ENCODE assay signal across 30 mouse cellular contexts in genomic region chr2:31801416-31801815, GRCm38 (mm10). TPM values are rescaled to one million over a fixed set of nuclear protein-coding genes. Genes with fewer than 3 reads are reported as not detected.
A peak's percentile ranks its signal among the peaks of the same experiment; 100 is the strongest.
DNase-seq lines count a peak whose midpoint lies in the region; ATAC-seq and TF ChIP-seq lines count a peak whose summit lies in the region.
"Had no signal": no experiment of that assay in that cellular context is flagged by ENCODE, and none has a peak within 500 bp of the region (broad histone marks: within the 10 kb centered on the region; RNA-seq: fewer than 3 reads in every experiment).

No protein-coding gene starts in this region.

- WGBS in liver, embryonic 12.5 days (ENCODE audit: insufficient replicate concordance): 87% methylated on average over 9 of the region's 9 CpGs
- 88% methylated on average over 9 of the region's 9 CpGs for WGBS in heart, embryonic 10.5 days

- H3K4me3 ChIP-seq in gastrocnemius, adult 2 months: no peak overlapping the region
- no peak overlapping the region for H3K4me3 ChIP-seq in liver, embryonic 12.5 days
- H3K4me3 ChIP-seq in heart, embryonic 10.5 days: no peak overlapping the region
- H3K4me3 ChIP-seq: forebrain, embryonic 13.5 days; hindbrain, embryonic 12.5 days; layer of hippocampus, adult 2 months; liver, embryonic 15.5 days; lung, embryonic 15.5 days; megakaryocyte, embryonic 14.5 days had no signal

- intact Hi-C loops in gastrocnemius, adult 2 months (cut with DNase I): no loop called here

- H3K4me1 ChIP-seq in liver, embryonic 12.5 days: no peaks in the 10 kb centered on the region
- peaks cover 7% of the 10 kb centered on the region for H3K4me1 ChIP-seq in heart, embryonic 10.5 days
- H3K4me1 ChIP-seq: liver, embryonic 15.5 days had no signal

- no peak for TF ChIP-seq CTCF in gastrocnemius, adult 2 months (IDR thresholded peaks at IDR 0.05)

- no peak overlapping the region for H3K9ac ChIP-seq in liver, embryonic 12.5 days
- H3K9ac ChIP-seq: forebrain, embryonic 13.5 days; hindbrain, embryonic 12.5 days; liver, embryonic 15.5 days; lung, embryonic 15.5 days had no signal

- H3K27ac ChIP-seq in gastrocnemius, adult 2 months: no peak overlapping the region
- H3K27ac ChIP-seq in liver, embryonic 12.5 days: no peak overlapping the region
- no peak overlapping the region for H3K27ac ChIP-seq in heart, embryonic 10.5 days
- H3K27ac ChIP-seq: forebrain, embryonic 13.5 days; hindbrain, embryonic 12.5 days; kidney, postnatal 0 days; layer of hippocampus, adult 2 months; liver, embryonic 15.5 days; lung, embryonic 15.5 days had no signal

- ATAC-seq in liver, embryonic 12.5 days: no peak
- ATAC-seq: forebrain, embryonic 13.5 days; Patski had no signal

- no peaks in the 10 kb centered on the region for H3K9me3 ChIP-seq in liver, embryonic 12.5 days (replicated peaks)
- no peaks in the 10 kb centered on the region for H3K9me3 ChIP-seq in heart, embryonic 10.5 days
- H3K9me3 ChIP-seq: forebrain, embryonic 13.5 days; G1E; hindbrain, embryonic 12.5 days; liver, embryonic 15.5 days; lung, embryonic 15.5 days; megakaryocyte, embryonic 14.5 days had no signal

- DNase-seq in gastrocnemius, adult 2 months: peak; percentile 48
- DNase-seq in gastrocnemius, adult 18-20 months (ENCODE audit: low spot score): no peak
- peak; percentile 35 for DNase-seq in ZHBTc4 (ENCODE audit: low read depth, low spot score)
- peak; percentile 57 for DNase-seq in cerebellum, adult 8-10 months
- DNase-seq in cerebellum, postnatal 36 days: peak; percentile 59 to 61
- DNase-seq in embryo, embryonic 9.5 days (ENCODE audit: extremely low spot score): no peak
- no peak for DNase-seq in heart, embryonic 10.5 days (ENCODE audit: low spot score)
- DNase-seq: adrenal gland, adult 8-10 months; embryo, embryonic 11 days; gastrocnemius, postnatal 10 days; kidney, adult 2 months; layer of hippocampus, postnatal 36 days; lung, postnatal 36 days; midbrain, embryonic 14.5 days; right cerebral cortex, postnatal 14 days had no signal

- H3K36me3 ChIP-seq in liver, embryonic 12.5 days: peaks cover 82% of the 10 kb centered on the region
- peaks cover 87% of the 10 kb centered on the region for H3K36me3 ChIP-seq in heart, embryonic 10.5 days

- H3K27me3 ChIP-seq in liver, embryonic 12.5 days (replicated peaks): no peaks in the 10 kb centered on the region
- no peaks in the 10 kb centered on the region for H3K27me3 ChIP-seq in heart, embryonic 10.5 days (ENCODE audit: insufficient read depth, poor library complexity, severe bottlenecking)
- H3K27me3 ChIP-seq: forebrain, embryonic 13.5 days; hindbrain, embryonic 12.5 days; liver, embryonic 15.5 days; lung, embryonic 15.5 days; Patski had no signal

- no peak overlapping the region for H3K4me2 ChIP-seq in liver, embryonic 12.5 days
- H3K4me2 ChIP-seq: forebrain, embryonic 13.5 days; heart, embryonic 11.5 days; hindbrain, embryonic 12.5 days; liver, embryonic 15.5 days; lung, embryonic 15.5 days had no signal

RNA-seq across cellular contexts. Expression of gene Qrfp, which starts 9.0 kb away (rescaled TPM):
- not detected for total RNA-seq in gastrocnemius, adult 2 months (2021)
- total RNA-seq in gastrocnemius, adult 18-20 months (2021): not detected
- polyA plus RNA-seq in liver, embryonic 12.5 days (2016; fragmentation: Nextera tagmentation; extraction: Ambion mirVana): 0.04 and 0.06 TPM in 2 replicates
- polyA plus RNA-seq in heart, embryonic 10.5 days (2016; fragmentation: Nextera tagmentation; extraction: Ambion mirVana): 0.06 TPM in 1 of 2 replicates, not detected in the other
- total RNA-seq: adrenal gland, adult 8-10 months; gastrocnemius, postnatal 10 days; granulocyte monocyte progenitor cell, adult 5-6 weeks; layer of hippocampus, adult 2 months; layer of hippocampus, postnatal 36 days; left cerebral cortex, postnatal 14 days had no signal
- polyA plus RNA-seq: G1E; heart, embryonic 11.5 days; intestine, embryonic 14.5 days; Patski had no signal

RNA-seq across cellular contexts. Expression of gene Fibcd1, which starts 44.4 kb away (rescaled TPM):
- total RNA-seq in gastrocnemius, adult 2 months (2021): not detected
- under 1 TPM in 1 of 2 experiments, not detected in 1; 0.05 TPM for total RNA-seq in gastrocnemius, adult 18-20 months (2021)
- not detected in 2 replicates for polyA plus RNA-seq in liver, embryonic 12.5 days (2016; fragmentation: Nextera tagmentation; extraction: Ambion mirVana)
- 0.12 and 0.36 TPM in 2 replicates for polyA plus RNA-seq in heart, embryonic 10.5 days (2016; fragmentation: Nextera tagmentation; extraction: Ambion mirVana)
- total RNA-seq: granulocyte monocyte progenitor cell, adult 5-6 weeks had no signal
- polyA plus RNA-seq: G1E; heart, embryonic 11.5 days; heart, postnatal 0 days; liver, embryonic 15.5 days; lung, embryonic 15.5 days had no signal

Comparison
In these comparisons a context has a peak if more than half of its experiments do, and no peak if none do; other contexts are left out.
1. DNase-seq: peak in gastrocnemius, adult 2 months (single experiment), ZHBTc4 (single experiment), cerebellum, adult 8-10 months (single experiment) and cerebellum, postnatal 36 days (2 of 2); none in gastrocnemius, adult 18-20 months (single experiment), embryo, embryonic 9.5 days (single experiment) and heart, embryonic 10.5 days (single experiment).